Mouse (Mus musculus): ENCODE results near the gene Nox4.

- TF ChIP-seq CTCF (IDR thresholded peaks at IDR 0.05; ENCODE audit: extremely low read depth, insufficient read depth, low read length) (no peak), POLR2A (IDR thresholded peaks at IDR 0.05; ENCODE audit: extremely low read depth, insufficient read depth, low read length) (no peak)
Measured at GRCm38 (mm10) chr7:87330782-87331558, 85.1 kb downstream of the Nox4 start.

Measured in cortical plate, adult 2 months (tissue).